35 mouse cellular contexts compared by ENCODE assay signal in the genomic region with DNA sequence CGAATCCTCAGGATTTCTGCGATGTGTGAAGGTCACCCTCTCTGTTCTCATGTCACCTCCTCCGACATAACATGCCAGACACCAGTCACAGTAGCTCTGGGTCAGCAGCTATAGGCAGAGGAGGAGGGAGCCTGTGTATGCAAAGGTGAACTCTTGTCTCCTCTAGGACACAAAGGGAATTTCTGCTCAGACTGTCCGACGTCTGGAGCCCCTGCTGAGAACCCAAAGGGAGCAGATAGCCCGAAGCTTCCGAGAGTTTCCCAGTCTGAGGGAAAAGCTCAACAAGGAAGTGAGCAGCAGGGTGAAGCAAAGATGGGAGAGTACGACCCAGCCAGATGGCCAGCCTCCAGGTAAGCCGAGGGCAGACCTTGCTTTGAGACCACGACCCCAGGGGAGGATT. TPM values are rescaled to one million over a fixed set of nuclear protein-coding genes. Genes with fewer than 3 reads are reported as not detected.
"Had no signal": no experiment of that assay in that cellular context is flagged by ENCODE, and none has a peak within 500 bp of the region (broad histone marks: within the 10 kb centered on the region; RNA-seq: fewer than 3 reads in every experiment).

No protein-coding gene starts in this region.

- H3K9ac ChIP-seq: heart, embryonic 15.5 days; hindbrain, embryonic 13.5 days; hindbrain, embryonic 15.5 days; kidney, embryonic 15.5 days; limb, embryonic 12.5 days; liver, embryonic 13.5 days; liver, embryonic 15.5 days; liver, postnatal 0 days had no signal

- H3K36me3 ChIP-seq: hindbrain, embryonic 15.5 days; liver, embryonic 13.5 days; liver, embryonic 15.5 days had no signal

- H3K4me1 ChIP-seq: hindbrain, embryonic 10.5 days; hindbrain, embryonic 15.5 days; limb, embryonic 10.5 days; limb, embryonic 12.5 days; liver, embryonic 13.5 days; liver, embryonic 15.5 days had no signal

- H3K4me2 ChIP-seq: heart, embryonic 15.5 days; hindbrain, embryonic 13.5 days; hindbrain, embryonic 15.5 days; kidney, embryonic 15.5 days; limb, embryonic 12.5 days; liver, embryonic 11.5 days; liver, embryonic 13.5 days; liver, embryonic 15.5 days had no signal

- DNase-seq: gastrocnemius, adult 2 months; gastrocnemius, postnatal 10 days; gastrocnemius, postnatal 25 days; heart, adult 2 months; heart, postnatal 36 days; kidney, adult 11 months; kidney, adult 9 months; kidney, postnatal 14 days; liver; liver, embryonic 13.5 days; liver, postnatal 0 days had no signal

- H3K9me3 ChIP-seq: heart, embryonic 10.5 days; heart, embryonic 15.5 days; hindbrain, embryonic 10.5 days; hindbrain, embryonic 13.5 days; hindbrain, embryonic 15.5 days; kidney, embryonic 15.5 days; limb, embryonic 10.5 days; limb, embryonic 12.5 days; liver, embryonic 13.5 days; liver, embryonic 15.5 days had no signal

- H3K4me3 ChIP-seq: gastrocnemius, adult 2 months; heart, adult 2 months; heart, embryonic 10.5 days; heart, embryonic 15.5 days; hindbrain, embryonic 10.5 days; hindbrain, embryonic 13.5 days; hindbrain, embryonic 15.5 days; kidney, embryonic 15.5 days; layer of hippocampus, adult 2 months; left cerebral cortex, adult 2 months; limb, embryonic 10.5 days; limb, embryonic 12.5 days; liver, embryonic 13.5 days; liver, embryonic 15.5 days had no signal

- H3K27me3 ChIP-seq: heart, embryonic 15.5 days; hindbrain, embryonic 13.5 days; hindbrain, embryonic 15.5 days; kidney, embryonic 15.5 days; limb, embryonic 12.5 days; liver, embryonic 13.5 days; liver, embryonic 15.5 days had no signal

- ATAC-seq: hindbrain, postnatal 0 days; intestine, embryonic 16.5 days; liver, postnatal 0 days had no signal

- H3K27ac ChIP-seq: gastrocnemius, adult 2 months; heart, adult 2 months; heart, embryonic 10.5 days; heart, embryonic 15.5 days; hindbrain, embryonic 10.5 days; hindbrain, embryonic 13.5 days; hindbrain, embryonic 15.5 days; hindbrain, postnatal 0 days; kidney, embryonic 15.5 days; kidney, postnatal 0 days; layer of hippocampus, adult 2 months; left cerebral cortex, adult 2 months; limb, embryonic 10.5 days; limb, embryonic 12.5 days; liver, embryonic 13.5 days; liver, embryonic 15.5 days had no signal

RNA-seq across cellular contexts. Expression of a gene that starts 31.5 kb away (rescaled TPM):
- total RNA-seq: granulocyte monocyte progenitor cell, adult 5-6 weeks had no signal

RNA-seq across cellular contexts. Expression of a gene that starts 48.5 kb away (rescaled TPM):
- total RNA-seq: gastrocnemius, adult 2 months; gastrocnemius, postnatal 10 days; gastrocnemius, postnatal 25 days; gastrocnemius, postnatal 4 days; granulocyte monocyte progenitor cell, adult 5-6 weeks; heart, adult 2 months; heart, postnatal 36 days; hindbrain, postnatal 0 days; layer of hippocampus, postnatal 10 days; layer of hippocampus, postnatal 25 days; left cerebral cortex, postnatal 14 days had no signal
- polyA plus RNA-seq: heart, adult 2 months; heart, embryonic 10.5 days; heart, embryonic 15.5 days; heart, postnatal 0 days; hindbrain, embryonic 10.5 days; hindbrain, embryonic 13.5 days; hindbrain, embryonic 15.5 days; hindbrain, postnatal 0 days; limb, embryonic 10.5 days; limb, embryonic 12.5 days; limb, embryonic 14.5 days; liver, embryonic 11.5 days; liver, embryonic 13.5 days; liver, embryonic 15.5 days; liver, postnatal 0 days had no signal

RNA-seq across cellular contexts. Expression of a gene that starts 56.3 kb away (rescaled TPM):
- total RNA-seq: gastrocnemius, adult 2 months; gastrocnemius, postnatal 10 days; gastrocnemius, postnatal 25 days; granulocyte monocyte progenitor cell, adult 5-6 weeks; heart, adult 2 months; heart, postnatal 36 days; hindbrain, postnatal 0 days; layer of hippocampus, adult 2 months; layer of hippocampus, postnatal 10 days; layer of hippocampus, postnatal 25 days; left cerebral cortex, adult 2 months; left cerebral cortex, postnatal 14 days; left cerebral cortex, postnatal 36 days had no signal
- polyA plus RNA-seq: frontal cortex, adult 2 months; hindbrain, embryonic 10.5 days; hindbrain, postnatal 0 days; kidney, embryonic 15.5 days; kidney, postnatal 0 days; limb, embryonic 10.5 days; limb, embryonic 12.5 days; limb, embryonic 14.5 days; liver, embryonic 13.5 days; liver, postnatal 0 days had no signal
